Mouse (Mus musculus) heart, postnatal 36 days (tissue): ENCODE measurements around the gene Slc35e3. TPM values are rescaled to one million over a fixed set of nuclear protein-coding genes. Genes with fewer than 3 reads are reported as not detected.
"Not testable (repeated sequence)": the region's sequence is repeated elsewhere in the genome, so short reads cannot be mapped to it uniquely, and the experiment has no call there.

ENCODE experiments used
- DNase-seq, 2 experiments: peaks; one replicate each; pipeline ENCODE4 v3.0.0; 2021 to 2022
- intact Hi-C: fragments of 180-260 bp; cut with DNase I; formaldehyde crosslinking; loops from one replicate; pipeline ENCODE4 v1.15.1; 2025
- total RNA-seq, 2 experiments: library from RNA; stranded (reverse); gene quantifications; 2 replicates each; pipeline ENCODE4 v1.2.3; 2021

Slc35e3 gene
- total RNA-seq, 2 experiments from 2014 or later = 6.4 to 8.8 TPM

GRCm38 (mm10) chr10:117737498-117737897 is 8.7 kb downstream of the Slc35e3 start:
- DNase-seq, intact Hi-C loops: not testable (repeated sequence)

DNA sequence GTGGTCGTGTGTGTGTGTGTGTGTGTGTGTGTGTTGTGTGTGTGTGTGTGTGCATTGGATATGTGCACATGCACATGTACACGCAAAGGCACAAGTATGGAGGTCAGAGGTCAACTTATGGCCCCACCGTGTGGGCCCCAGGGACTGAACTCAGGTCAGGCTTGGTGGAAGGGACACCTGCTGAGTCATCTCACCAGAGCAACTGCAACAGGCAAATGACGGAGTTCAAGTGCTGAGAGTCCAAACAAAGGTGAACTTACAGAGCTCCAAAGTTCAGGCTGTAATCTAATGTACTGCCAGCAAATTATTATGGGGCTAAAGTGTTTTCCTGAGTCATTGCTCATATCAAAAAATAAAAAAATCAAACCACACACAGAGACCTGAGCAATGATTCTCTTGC is 9.1 kb downstream of the Slc35e3 start:
- no peak for DNase-seq
- intact Hi-C loops = no loop called here

DNA sequence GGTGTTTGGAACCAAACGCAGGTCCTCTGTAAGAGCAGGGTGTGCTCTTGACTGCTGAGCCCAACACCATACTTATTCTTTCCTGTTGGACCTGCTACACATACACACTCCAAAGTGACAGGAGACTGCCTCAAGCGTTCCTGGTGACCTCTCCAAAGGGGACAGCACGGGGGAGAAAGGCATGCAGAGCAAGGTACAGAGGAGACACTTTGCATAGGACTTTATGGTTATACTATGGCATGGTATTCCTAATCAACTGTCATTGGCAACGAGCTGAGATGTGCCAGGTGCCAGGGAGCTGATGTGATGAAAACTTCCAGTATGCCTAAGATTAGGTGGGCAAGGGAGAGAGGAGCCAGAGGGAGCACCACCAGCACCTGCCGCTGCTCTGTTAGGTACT is 9.6 kb downstream of the Slc35e3 start:
- intact Hi-C loops = no loop called here
- DNase-seq = no peak

DNA sequence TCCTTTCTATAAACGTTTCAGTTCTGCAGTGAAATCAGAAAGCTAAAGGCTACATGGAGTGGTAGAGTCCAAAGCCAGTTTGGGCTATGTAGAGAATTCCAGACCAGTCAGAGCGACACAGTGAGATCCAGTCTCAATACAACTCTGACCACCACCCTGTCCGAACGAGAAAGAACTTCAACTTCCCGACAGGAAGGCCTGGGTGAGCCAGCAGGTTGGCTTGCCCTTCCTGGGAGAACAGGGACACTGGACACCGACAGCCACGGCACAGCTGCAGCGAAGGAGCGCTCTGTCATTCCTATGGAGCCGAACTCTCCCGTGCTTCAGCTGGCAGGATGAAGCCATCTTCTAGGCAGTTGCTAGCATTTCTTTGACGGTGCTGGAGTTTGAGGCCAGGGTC is 10.8 kb downstream of the Slc35e3 start:
- intact Hi-C loops, DNase-seq: not testable (repeated sequence)

- DNase-seq, intact Hi-C loops: not testable (repeated sequence)
Measured at GRCm38 (mm10) chr10:117734104-117734852, 11.9 kb downstream of the Slc35e3 start.

GRCm38 (mm10) chr10:117733626-117734025 is 12.5 kb downstream of the Slc35e3 start:
- intact Hi-C loops, DNase-seq: not testable (repeated sequence)

- intact Hi-C loops = no loop called here
Measured at GRCm38 (mm10) chr10:117732962-117733592, 13.1 kb downstream of the Slc35e3 start.

DNA sequence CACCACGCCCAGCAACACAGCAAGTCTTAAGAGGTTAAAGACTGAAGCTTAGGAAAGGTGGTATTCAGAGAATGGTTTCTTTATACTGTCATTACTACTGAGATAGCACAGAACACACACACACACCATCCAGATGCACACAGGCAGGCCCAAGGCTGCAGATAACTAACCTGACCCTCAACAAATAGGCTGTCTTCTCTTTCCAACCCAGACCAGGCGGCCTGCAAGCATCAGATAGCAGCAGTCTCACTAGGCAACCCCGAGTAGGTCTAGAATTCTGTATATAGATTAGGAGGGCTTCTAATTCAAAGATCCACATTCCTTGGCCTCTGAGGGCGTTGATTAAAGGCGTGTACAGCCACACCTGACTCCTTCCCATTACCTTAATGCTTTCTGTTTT is 14.0 kb downstream of the Slc35e3 start:
- intact Hi-C loops = no loop called here
- no peak for DNase-seq

More at GRCm38 (mm10) chr10:117732962-117733592, 13.1 kb downstream of the Slc35e3 start:
- no peak for DNase-seq

DNA sequence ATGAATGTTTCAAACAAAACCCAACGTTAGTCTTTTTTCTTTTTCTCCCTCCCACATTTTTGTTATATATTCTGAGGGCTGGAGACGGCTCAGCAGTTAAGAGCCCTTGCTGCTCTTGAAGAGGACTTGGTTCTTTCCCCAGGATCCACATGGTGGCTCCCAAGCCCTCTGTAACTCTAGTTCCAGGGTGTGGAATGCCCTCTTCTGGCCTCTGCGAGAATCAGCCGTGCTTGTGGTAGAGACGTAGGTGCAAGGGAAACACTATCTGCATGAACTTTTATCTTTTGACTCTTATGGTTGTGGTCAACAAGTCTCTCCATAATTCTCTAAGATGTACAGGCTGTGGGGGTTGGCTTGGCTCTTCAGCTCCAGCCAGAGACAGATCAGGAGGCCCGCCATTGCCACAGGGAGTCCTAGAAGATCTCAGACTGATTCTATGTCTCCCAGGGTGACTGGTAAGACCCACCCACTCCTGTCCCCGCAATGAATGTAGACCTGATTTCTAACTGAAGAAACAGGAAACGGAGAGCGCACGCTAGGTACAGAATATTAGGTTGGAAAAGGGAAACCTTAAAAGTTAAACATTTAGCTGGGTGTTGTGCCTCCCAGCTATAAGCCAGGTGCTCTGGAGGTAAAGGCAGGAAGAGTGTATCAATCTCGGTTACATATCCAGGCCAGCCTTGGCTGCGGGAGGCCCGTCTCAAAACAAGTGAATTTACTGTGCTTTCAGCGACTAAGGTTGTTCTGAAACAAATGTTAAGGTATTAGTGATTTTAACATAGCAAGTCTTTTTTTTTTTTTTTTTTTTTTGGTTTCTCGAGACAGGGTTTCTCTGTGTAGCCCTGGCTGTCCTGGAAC is 14.7 kb downstream of the Slc35e3 start:
- peak; percentile 51 to 52 for DNase-seq
- intact Hi-C loops = loop anchor here (1.0 kb wide), 1 partner anchor 379 kb away; no protein-coding TSS in a partner anchor

- intact Hi-C loops = loop anchor here (1.0 kb wide), 1 partner anchor 380 kb away; no protein-coding TSS in a partner anchor
- DNase-seq = no peak
Measured at GRCm38 (mm10) chr10:117730637-117731203, 15.4 kb downstream of the Slc35e3 start.

- no peak for DNase-seq
- intact Hi-C loops = no loop called here
Measured at GRCm38 (mm10) chr10:117730140-117730539, 16.0 kb downstream of the Slc35e3 start.

DNA sequence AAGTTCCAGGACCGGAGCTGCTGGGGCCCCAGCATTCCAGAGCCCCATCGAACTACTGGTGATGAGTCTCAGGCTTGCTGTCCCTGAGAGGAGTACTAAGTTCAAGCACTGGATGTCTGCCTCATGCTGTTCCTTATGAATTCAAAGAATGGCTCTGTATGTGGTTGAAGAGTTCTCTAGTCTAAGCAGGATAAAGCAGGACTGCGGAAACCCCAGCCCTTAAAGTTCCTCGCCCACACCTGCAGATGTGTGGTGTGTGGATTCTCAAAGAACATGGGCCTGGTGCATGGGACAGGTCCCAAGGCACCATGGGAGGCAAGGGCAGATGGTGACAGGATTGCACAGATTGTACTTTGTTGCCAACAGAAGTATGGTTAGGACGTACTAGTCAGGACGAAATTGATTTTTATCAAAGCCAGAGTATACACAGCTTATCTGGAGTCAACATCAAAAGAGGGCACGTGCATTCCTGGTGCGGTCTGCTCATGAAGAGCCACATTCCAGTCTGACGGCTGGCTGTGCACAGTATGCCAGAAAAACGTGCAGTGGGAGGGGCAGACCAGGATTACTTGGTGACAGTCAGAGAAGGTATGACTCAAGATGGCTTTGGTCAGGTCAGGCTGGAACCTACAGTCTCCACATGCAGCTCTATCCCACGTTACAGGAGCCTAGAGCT is 16.9 kb downstream of the Slc35e3 start:
- intact Hi-C loops = no loop called here
- no peak for DNase-seq

GRCm38 (mm10) chr10:117728574-117728973 is 17.6 kb downstream of the Slc35e3 start:
- intact Hi-C loops = no loop called here
- DNase-seq = no peak

DNA sequence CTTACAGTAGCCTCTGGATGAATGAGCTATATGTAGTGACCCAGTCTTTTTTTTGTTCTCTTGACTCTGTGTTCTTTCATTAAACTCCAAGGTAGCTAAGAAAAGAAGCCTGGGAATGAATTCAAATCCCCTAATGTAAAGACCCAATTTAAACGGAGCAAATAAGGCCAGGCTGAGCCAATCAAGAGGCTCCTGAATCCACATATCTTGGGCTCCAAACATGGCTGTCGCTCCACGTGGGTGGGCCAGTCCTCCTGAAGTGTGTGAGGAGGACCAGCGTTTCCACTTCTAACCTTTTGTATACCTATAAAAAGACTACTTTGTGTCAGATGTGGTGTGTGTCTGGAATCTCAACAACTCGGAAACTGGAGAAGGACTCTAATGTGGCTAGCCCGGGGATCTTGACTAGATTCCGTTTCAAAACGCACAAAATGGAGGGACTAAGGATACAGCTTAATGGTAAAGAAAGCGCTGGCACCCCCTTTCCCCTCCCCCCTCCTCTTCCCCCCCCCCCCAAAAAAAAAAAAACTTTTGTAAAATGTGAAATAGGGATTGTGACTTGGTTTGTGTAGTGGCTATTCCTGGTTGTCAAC is 18.6 kb downstream of the Slc35e3 start:
- intact Hi-C loops = no loop called here
- DNase-seq = no peak

DNA sequence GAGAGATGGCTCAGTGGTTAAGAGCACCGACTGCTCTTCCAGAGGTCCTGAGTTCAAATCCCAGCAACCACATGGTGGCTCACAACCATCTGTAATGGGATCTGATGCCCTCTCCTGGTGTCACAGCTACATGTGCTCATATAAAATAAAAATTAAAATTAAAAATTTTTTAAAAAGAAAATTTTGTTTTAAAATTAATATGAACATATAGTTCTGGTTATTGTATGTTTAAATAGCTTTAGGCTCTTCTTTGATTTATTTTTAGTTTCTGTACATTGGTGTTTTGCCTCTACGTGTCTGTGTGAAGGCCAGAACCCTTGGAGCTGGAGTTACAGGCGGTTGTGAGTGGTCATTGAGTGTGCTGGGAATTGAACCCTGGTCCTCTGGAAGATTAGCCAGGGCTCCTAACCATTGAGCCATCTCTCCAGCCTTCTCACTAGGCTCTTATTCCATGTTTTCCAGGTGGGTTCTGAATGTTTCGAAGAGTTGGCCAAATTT is 19.2 kb downstream of the Slc35e3 start:
- no peak for DNase-seq
- intact Hi-C loops = no loop called here

- intact Hi-C loops = no loop called here
- no peak for DNase-seq
Measured at GRCm38 (mm10) chr10:117726350-117726749, 19.8 kb downstream of the Slc35e3 start.

- no peak for DNase-seq
- intact Hi-C loops = no loop called here
Measured at GRCm38 (mm10) chr10:117725671-117726070, 20.5 kb downstream of the Slc35e3 start.

DNA sequence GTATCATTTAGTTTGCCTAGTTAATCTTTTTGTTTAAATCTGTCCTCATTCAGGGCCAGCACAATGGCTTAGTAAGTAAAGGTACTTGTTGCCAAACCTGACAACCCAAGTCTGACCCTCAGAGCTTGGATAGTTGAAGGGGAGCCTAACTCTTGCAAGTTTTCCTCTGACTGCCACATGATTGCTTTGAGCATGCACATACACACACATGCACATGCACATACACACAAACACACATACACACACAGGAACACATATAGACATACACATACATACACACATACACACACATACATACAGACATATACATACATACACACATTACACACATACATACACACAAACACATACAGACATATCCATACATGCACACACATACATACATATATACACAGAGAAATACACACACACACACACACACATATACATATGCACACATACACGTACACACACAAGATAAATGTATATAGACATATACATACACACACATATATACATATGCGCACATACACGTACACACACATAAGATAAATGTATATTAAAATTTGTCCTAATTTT is 21.3 kb downstream of the Slc35e3 start:
- DNase-seq = no peak
- intact Hi-C loops = no loop called here

DNA sequence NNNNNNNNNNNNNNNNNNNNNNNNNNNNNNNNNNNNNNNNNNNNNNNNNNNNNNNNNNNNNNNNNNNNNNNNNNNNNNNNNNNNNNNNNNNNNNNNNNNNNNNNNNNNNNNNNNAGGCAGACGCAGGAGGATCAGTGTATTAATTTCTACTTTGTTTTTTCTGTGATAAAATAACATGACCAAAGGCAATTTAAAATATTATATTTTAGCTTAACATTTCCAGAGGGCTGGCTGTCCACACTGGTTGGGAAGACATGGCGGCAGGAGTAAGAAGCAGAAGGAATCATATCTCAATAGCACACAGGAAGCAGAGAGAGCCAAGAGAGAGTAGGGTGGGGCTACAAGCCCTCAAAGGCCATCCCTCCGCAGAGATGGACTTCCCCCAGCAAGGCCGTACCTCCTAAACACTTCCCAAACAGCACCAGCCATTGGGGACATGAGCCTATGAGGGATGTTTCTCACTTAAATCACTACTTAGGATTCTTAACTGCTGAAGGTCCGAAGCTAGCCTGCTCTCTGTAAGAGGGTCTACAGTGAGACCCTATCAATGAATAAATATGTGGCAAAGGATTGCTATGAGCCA is 21.9 kb downstream of the Slc35e3 start:
- intact Hi-C loops = no loop called here
- no peak for DNase-seq
